8 mouse cellular contexts compared by ENCODE assay signal in the genomic region with DNA sequence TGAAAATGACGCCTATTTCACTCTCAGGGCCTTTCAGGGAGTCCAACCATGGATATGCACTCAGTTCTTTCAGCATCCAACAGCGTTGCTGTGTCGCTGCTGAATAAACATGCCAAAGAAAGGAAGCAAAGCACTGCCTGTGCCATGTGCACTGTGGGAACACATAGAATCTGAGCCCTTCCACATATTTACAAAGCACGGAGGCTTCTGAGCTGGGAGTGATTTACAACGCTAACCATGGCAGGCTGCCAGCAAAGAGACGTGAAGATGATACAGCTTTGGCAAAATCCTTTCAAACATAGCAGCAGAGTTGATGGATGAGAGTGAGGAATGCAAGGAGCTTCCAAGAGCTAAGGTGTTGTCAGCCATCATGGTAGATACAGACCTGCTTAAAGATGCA.
DNase-seq lines count a peak whose midpoint lies in the region; ATAC-seq lines count a peak whose summit lies in the region.

No protein-coding gene starts in this region.

- peak; percentile 23 to 32 for DNase-seq in kidney, postnatal 4 days
- no peak for DNase-seq in kidney, adult 18-20 months
- DNase-seq in adrenal gland, postnatal 25 days, result peak; percentile 81
- peak; percentile 44 to 59 for DNase-seq in frontal cortex, postnatal 36 days (ENCODE audit: low spot score in 2 of 2)
- DNase-seq in mesoderm, embryonic 11.5 days (ENCODE audit: low read depth, low spot score), result peak; percentile 46
- no peak for DNase-seq in thymus, postnatal 4 days
- no peak for DNase-seq in embryo, embryonic 10.5 days (ENCODE audit: low spot score)

- no peak for ATAC-seq in erythroblast, adult 5-6 weeks (replicated peaks; ENCODE audit: low FRiP score, poor library complexity, severe bottlenecking)

Comparison
In these comparisons a context has a peak if more than half of its experiments do, and no peak if none do; other contexts are left out.
1. DNase-seq: peak in kidney, postnatal 4 days (2 of 2), adrenal gland, postnatal 25 days (single experiment), frontal cortex, postnatal 36 days (2 of 2) and mesoderm, embryonic 11.5 days (single experiment); none in kidney, adult 18-20 months (single experiment), thymus, postnatal 4 days (single experiment) and embryo, embryonic 10.5 days (single experiment).